Mouse (Mus musculus): ENCODE data around the gene 6330409D20Rik.

The 6330409D20Rik gene

GRCm38 (mm10) chr2:32722046-32722445 is 18.8 kb downstream of the 6330409D20Rik start:
- DNase-seq = no peak

- DNase-seq = no peak
These were observed 20.1 kb downstream of the 6330409D20Rik start, which contains the start of gene Sh2d3c for GRCm38 (mm10) chr2:32720681-32721229. Sh2d3c (plus strand) TSS chr2:32721055.

GRCm38 (mm10) chr2:32720053-32720452 is 20.8 kb downstream of the 6330409D20Rik start:
- DNase-seq = no peak

DNA sequence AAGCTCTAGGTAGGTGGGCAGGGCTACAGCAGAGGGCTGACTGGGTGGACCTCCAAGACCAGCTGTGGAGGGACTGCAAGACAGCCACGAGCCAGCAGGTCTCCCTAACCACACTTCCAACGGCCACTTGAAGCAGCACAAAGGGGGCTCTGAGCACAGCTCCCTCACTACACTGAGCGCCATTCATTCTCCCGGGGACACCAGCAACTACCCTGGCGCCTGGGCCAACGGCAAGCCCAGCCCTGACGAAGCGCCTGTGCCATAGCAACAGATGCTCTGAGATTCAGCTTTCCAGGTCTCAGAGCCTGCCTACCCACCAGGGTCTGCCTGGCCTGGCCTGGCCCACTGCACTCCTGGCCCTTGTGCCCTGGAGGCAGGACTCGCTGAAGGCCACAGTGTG is 22.1 kb downstream of the 6330409D20Rik start:
- DNase-seq = peak; percentile 29

GRCm38 (mm10) chr2:32714987-32715425 is 25.8 kb downstream of the 6330409D20Rik start:
- no peak for DNase-seq

DNA sequence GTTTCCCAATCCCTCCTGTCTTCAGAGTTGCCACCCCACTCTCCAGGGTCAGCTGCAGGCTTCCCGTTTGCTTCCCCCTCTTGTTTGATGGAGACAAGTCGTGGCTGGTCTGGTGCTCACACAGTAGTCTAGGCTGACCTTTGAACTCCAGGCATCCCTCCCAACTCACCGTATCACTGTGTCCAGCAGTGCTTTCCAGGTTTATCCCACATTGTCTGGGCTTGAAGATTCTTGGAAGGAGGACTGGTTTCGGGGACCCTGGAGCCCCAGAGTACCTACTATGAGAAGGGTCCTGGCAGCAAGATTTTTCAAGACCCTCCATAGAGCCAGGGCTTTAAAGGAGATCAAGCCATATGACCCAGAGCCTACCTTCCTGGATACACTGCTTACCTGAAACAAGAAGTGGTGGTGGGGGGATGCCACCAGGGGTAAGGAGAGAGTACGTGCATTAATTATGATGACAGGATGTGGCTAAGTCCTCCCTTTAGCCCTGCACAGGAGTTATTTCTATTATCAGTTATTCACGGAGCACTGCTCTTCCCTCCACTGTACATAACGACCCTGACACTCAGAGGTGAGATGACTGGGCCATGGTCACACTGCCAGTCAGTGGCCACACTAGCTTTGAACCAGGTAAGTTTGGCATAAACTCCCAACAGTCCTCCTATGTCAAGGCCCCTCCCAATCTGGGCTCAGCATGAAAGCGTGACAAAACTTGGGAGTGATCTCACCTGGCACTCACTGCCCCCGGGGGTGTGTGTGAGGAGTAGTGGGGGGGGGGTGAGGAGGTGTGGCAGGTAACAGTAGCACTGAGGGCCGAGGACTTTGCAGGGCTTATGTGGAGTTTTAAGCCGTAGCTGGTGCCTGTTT is 26.5 kb downstream of the 6330409D20Rik start:
- no peak for DNase-seq

GRCm38 (mm10) chr2:32712934-32713817 is 27.6 kb downstream of the 6330409D20Rik start, which contains the start of gene Cdk9:
Cdk9 (minus strand) TSS chr2:32713076.
- peak; percentile 91 for DNase-seq

DNA sequence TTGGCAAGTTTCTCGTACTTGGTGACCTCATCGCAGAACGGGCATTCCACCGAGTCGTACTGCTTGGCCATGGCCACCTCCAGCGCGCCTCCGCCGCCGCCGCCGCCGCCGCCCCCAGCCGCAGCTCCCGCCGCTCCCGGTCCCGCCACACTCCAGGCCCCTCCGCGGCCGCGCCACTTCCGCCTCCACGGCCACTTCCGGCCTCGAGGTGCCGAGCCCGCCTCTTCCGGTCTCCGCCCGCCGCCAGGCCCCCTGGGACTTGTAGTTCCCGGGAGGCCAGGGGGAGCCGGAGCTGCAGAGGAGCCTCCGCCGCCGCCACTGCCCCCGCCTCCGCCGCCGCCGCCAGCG is 28.3 kb downstream of the 6330409D20Rik start:
- DNase-seq = peak; percentile 91

GRCm38 (mm10) chr2:32712108-32712551 is 28.7 kb downstream of the 6330409D20Rik start:
- DNase-seq = peak; percentile 44

DNA sequence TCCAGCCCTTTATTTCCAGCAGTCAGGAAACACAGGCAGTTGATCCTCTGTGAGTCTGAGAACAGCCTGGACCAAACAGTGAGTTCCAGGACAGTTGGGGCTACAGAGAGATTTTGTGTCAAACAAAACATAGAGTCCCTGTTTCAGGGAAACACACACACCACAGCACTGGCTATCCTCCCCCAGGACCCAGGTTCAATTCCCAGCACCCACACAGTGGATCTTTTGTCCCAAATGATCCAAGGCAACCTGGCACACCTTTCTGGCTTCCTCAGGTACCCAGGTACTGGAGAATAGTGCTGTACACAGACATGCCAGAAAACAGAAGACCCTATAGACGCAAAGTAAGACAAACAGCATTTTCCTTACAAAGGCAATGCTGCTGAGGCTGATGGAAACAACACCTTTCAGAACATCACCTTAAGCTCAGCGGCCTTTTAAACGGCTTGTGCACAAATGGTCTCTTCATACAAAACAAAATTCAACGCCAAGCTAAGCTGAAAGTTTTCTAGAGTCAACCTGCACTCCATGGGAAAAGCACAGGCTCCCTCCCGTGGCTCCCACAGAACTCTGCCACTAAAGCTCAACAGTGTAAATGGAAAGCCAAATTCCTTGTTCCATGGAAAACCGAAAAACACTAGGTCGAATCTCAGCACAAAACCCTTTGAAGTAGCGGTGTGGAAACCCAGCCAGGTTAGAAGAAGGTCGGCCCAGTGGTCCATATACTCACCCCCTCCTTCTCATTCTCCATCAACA is 29.3 kb downstream of the 6330409D20Rik start:
- no peak for DNase-seq

- no peak for DNase-seq
These were observed 30.4 kb downstream of the 6330409D20Rik start for GRCm38 (mm10) chr2:32710425-32710824.

DNA sequence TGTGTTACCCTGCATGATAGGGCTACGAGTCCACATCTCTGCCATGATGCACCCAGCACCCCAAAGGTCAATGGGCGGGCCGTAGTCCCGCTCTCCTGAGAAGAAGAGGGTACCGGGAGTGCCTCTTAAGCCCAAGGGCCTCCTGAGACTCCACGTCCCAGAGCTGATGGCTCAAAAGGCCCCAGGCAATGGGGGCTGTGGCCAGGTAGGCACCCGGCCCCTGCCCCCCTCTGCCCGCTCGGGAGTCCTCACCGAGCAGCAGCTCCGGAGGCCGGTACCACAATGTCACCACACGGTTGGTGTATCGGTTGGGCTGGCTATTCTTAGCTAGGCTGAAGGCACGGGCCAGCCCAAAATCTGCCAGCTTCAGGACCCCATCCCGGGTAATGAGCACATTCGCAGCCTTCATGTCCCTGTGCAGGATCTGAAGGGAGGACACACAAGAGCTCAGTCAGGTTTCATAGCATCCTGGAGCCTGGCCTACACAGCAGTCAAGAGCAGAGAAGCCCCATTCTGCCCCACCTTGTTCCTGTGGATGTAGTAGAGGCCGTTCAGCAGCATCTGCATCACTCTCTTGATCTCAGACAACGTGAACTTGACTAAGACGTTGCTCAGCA is 31.2 kb downstream of the 6330409D20Rik start:
- DNase-seq = no peak

DNA sequence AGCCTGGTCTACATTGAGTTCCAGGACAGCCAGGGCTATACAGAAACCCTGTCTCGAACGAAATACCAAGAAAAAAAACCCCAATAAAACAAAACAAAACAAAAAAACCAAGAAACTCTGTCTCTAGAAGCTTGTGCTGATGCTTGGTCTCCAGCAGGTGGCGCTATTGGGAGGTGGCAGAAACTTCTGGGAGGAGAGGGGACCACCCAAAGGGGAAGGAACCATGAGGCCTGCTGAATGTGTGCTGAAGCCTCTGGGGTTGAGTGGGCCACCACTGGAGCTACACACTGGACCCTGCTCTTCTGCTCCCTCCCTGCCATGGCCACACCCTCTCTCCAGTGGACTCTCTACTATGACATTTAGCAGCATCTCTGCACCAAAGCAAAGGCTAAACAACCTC is 32.2 kb downstream of the 6330409D20Rik start:
- DNase-seq = peak; percentile 79

GRCm38 (mm10) chr2:32706971-32707370 is 33.8 kb downstream of the 6330409D20Rik start:
- no peak for DNase-seq

GRCm38 (mm10) chr2:32705018-32705417 is 35.8 kb downstream of the 6330409D20Rik start:
- no peak for DNase-seq

DNA sequence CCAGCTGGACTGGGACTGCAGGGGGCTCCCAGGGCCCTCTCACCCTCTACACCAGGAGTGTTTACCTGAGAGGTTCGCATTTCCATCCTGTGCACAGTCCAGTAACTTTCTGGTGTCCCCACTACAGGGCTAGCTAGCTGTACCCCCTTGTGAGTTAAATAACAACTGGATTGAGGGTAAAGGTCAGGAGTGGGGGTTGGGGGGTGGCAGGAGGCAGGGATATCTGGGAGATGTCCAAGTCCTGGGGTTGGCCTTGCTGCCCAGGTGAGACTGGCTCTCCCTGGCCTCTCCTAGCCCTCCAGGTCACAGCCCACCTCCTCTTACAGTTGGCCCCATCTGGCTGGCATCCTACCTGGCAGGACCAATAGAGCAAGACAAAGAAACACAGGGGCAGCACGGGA is 36.8 kb downstream of the 6330409D20Rik start, which contains the start of gene Fpgs:
Gene Fpgs (minus strand): TSS at position 125 of the 401 bp plus-strand sequence.
- no peak for DNase-seq

DNA sequence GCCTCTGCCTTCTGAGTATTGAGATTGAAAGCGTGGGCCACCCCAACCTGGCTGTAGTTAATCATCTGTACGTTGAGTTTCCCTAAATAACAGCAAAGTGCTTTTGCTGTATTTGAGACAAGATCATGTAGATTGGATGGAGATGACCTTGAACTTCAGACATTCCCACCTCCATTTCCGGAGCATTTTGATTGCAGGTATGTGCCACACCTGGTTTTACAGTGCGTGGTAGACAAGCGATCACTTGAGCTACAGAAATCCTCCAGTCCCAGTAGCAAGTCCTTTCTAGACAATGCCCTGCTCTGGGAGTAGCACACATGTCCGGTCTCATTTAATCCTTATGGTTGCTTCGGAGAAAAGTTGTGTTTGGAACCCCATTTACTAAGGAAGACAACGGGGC is 37.8 kb downstream of the 6330409D20Rik start:
- no peak for DNase-seq

GRCm38 (mm10) chr2:32700966-32701743 is 39.7 kb downstream of the 6330409D20Rik start:
- no peak for DNase-seq

- no peak for DNase-seq
These were observed 41.1 kb downstream of the 6330409D20Rik start for GRCm38 (mm10) chr2:32699680-32700079.

DNA sequence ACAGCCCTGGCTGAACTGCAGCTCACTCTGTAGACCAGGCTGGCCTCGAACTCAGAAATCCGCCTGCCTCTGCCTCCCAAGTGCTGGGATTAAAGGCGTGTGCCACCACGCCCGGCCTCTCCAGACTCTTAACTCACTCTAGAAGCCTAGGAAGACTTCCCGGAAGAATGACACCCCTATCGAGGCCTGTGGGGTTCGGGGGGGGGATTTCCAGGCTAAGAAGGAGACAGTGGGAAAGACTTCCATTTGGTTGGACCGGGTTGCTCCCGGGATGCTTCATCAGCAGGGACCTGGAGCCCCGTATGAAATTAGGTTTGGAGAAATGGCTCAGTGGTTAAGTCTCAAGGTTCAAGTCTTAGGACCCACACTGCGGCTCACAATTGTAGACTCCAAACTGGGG is 46.1 kb downstream of the 6330409D20Rik start:
- DNase-seq = no peak
